Mouse (Mus musculus): ENCODE results near the gene Ubac2. TPM values are rescaled to one million over a fixed set of nuclear protein-coding genes. Genes with fewer than 3 reads are reported as not detected.

Gene Ubac2
- polyA plus RNA-seq, 1 experiment from 2014 or later = 58.9 TPM

Other genes with a start within 250 kb of the Ubac2 start
- 5.4 and 5.5 TPM in 2 replicates for gene Dock9, start 80.8 kb upstream of the Ubac2 start, polyA plus RNA-seq (2016; fragmentation: Nextera tagmentation; extraction: Ambion mirVana)
- 0.23 and 0.35 TPM in 2 replicates for gene Gpr18, start 37.2 kb downstream of the Ubac2 start, polyA plus RNA-seq (2016; fragmentation: Nextera tagmentation; extraction: Ambion mirVana)
- 1.2 TPM in 2 replicates for gene Gpr183, start 86.6 kb downstream of the Ubac2 start, polyA plus RNA-seq (2016; fragmentation: Nextera tagmentation; extraction: Ambion mirVana)
- not detected in 2 replicates for gene Timm8a2, start 156.1 kb downstream of the Ubac2 start, polyA plus RNA-seq (2016; fragmentation: Nextera tagmentation; extraction: Ambion mirVana)
- 120 and 122 TPM in 2 replicates for gene Tm9sf2, start 228.4 kb downstream of the Ubac2 start, polyA plus RNA-seq (2016; fragmentation: Nextera tagmentation; extraction: Ambion mirVana)

Data from midbrain, embryonic 12.5 days (tissue).